Mouse (Mus musculus) heart, postnatal 14 days (tissue): ENCODE measurements at regions not wholly inside any gene's neighbourhood (a gene's known extent, or its start where the extent isn't known, plus 50 kb on each side); places are given as distances from the start of the nearest gene placed in this dataset.

ENCODE experiments used
- DNase-seq, 2 experiments: peaks; one replicate each; pipeline ENCODE4 v3.0.0; 2021 to 2022
- intact Hi-C: fragments of 180-260 bp; cut with DNase I; formaldehyde crosslinking; loops from one replicate; pipeline ENCODE4 v1.15.1; 2025

- intact Hi-C loops: loop anchor here (10.0 kb wide), 1 partner anchor 242 kb away; no protein-coding TSS in a partner anchor
- DNase-seq: no peak
Measured at GRCm38 (mm10) chr10:44752719-44753390, 224.6 kb upstream of the Prdm1 start.

- no peak for DNase-seq
- intact Hi-C loops: loop anchor here (10.0 kb wide), 1 partner anchor 244 kb away; no protein-coding TSS in a partner anchor
Measured at GRCm38 (mm10) chr10:44751061-44751460, 222.8 kb upstream of the Prdm1 start.

GRCm38 (mm10) chr10:44749206-44749605, 220.9 kb upstream of the Prdm1 start:
- intact Hi-C loops: no loop called here
- DNase-seq: no peak

- intact Hi-C loops: no loop called here
- DNase-seq: no peak
Measured at GRCm38 (mm10) chr10:44747419-44747818, 219.1 kb upstream of the Prdm1 start.

- intact Hi-C loops: no loop called here
- DNase-seq: peak; percentile 46 to 64
Measured at GRCm38 (mm10) chr10:44744221-44744620, 215.9 kb upstream of the Prdm1 start.

GRCm38 (mm10) chr10:44733641-44734040, 205.3 kb upstream of the Prdm1 start:
- intact Hi-C loops: no loop called here
- DNase-seq: no peak

GRCm38 (mm10) chr10:44730721-44731120, 202.4 kb upstream of the Prdm1 start:
- no peak for DNase-seq
- intact Hi-C loops: no loop called here

- no peak for DNase-seq
- intact Hi-C loops: no loop called here
Measured at GRCm38 (mm10) chr10:44728963-44729362, 200.7 kb upstream of the Prdm1 start.

- DNase-seq: no peak
- intact Hi-C loops: no loop called here
Measured at GRCm38 (mm10) chr10:44724575-44724974, 196.3 kb upstream of the Prdm1 start.

GRCm38 (mm10) chr10:44723845-44724244, 195.5 kb upstream of the Prdm1 start:
- intact Hi-C loops: no loop called here

GRCm38 (mm10) chr10:44723321-44723720, 195.0 kb upstream of the Prdm1 start:
- DNase-seq: no peak
- intact Hi-C loops: no loop called here

More at GRCm38 (mm10) chr10:44723845-44724244, 195.5 kb upstream of the Prdm1 start:
- no peak for DNase-seq

- intact Hi-C loops: no loop called here
Measured at GRCm38 (mm10) chr10:44721670-44722069, 193.4 kb upstream of the Prdm1 start.

GRCm38 (mm10) chr10:44716612-44717011, 188.3 kb upstream of the Prdm1 start:
- DNase-seq: no peak
- intact Hi-C loops: no loop called here

More at GRCm38 (mm10) chr10:44721670-44722069, 193.4 kb upstream of the Prdm1 start:
- DNase-seq: no peak

GRCm38 (mm10) chr10:44715902-44716301, 187.6 kb upstream of the Prdm1 start:
- no peak for DNase-seq
- intact Hi-C loops: no loop called here

- intact Hi-C loops: no loop called here
Measured at GRCm38 (mm10) chr10:44708830-44709229, 180.5 kb upstream of the Prdm1 start.

GRCm38 (mm10) chr10:44704143-44704542, 175.8 kb upstream of the Prdm1 start:
- intact Hi-C loops: no loop called here
- DNase-seq: no peak

More at GRCm38 (mm10) chr10:44708830-44709229, 180.5 kb upstream of the Prdm1 start:
- no peak for DNase-seq

GRCm38 (mm10) chr10:44702108-44702507, 173.8 kb upstream of the Prdm1 start:
- no peak for DNase-seq
- intact Hi-C loops: no loop called here

- intact Hi-C loops: no loop called here
- DNase-seq: no peak
Measured at GRCm38 (mm10) chr10:44699988-44700537, 171.8 kb upstream of the Prdm1 start.

GRCm38 (mm10) chr10:44697966-44698365, 169.7 kb upstream of the Prdm1 start:
- intact Hi-C loops: no loop called here
- no peak for DNase-seq

GRCm38 (mm10) chr10:44696973-44697372, 168.7 kb upstream of the Prdm1 start:
- intact Hi-C loops: no loop called here
- no peak for DNase-seq

- intact Hi-C loops: no loop called here
- no peak for DNase-seq
Measured at GRCm38 (mm10) chr10:44691590-44692327, 163.5 kb upstream of the Prdm1 start.
